Mouse (Mus musculus): Measurements from ENCODE around the gene Fgb.

GRCm38 (mm10) chr3:83011136-83011535 is 38.5 kb downstream of the Fgb start:
- TF ChIP-seq POLR2A (IDR thresholded peaks at IDR 0.05; ENCODE audit: borderline replicate concordance, insufficient read depth, low read length) (no peak), CTCF (IDR thresholded peaks at IDR 0.05; ENCODE audit: borderline replicate concordance, insufficient read depth, low read depth, low read length) (no peak)

Measured in cerebellum, adult 2 months (tissue).